Mouse (Mus musculus) thymus, postnatal 14 days (tissue): ENCODE results near the gene Cpne9.
"Not testable (repeated sequence)": the region's sequence is repeated elsewhere in the genome, so short reads cannot be mapped to it uniquely, and the experiment has no call there.

ENCODE experiments used
- DNase-seq: peaks from one replicate; pipeline ENCODE4 v3.0.0; 2021

Gene Cpne9

DNA sequence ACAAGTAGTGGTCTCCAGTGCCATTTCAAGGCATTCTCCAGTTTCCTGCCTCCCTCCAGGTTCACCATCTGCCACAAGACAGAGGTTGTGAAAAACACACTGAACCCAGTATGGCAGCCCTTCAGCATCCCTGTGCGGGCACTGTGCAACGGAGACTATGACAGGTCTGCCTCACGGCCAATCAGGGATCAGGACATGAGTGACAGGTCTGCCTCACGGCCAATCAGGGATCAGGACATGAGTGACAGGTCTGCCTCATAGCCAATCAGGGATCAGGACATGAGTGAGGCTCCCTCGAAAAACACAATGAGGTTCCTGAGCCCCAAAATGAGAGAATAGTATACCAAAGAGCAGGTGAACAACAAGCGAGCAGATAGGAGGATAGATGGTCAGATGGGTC is 8.2 kb downstream of the Cpne9 start:
- no peak for DNase-seq

DNA sequence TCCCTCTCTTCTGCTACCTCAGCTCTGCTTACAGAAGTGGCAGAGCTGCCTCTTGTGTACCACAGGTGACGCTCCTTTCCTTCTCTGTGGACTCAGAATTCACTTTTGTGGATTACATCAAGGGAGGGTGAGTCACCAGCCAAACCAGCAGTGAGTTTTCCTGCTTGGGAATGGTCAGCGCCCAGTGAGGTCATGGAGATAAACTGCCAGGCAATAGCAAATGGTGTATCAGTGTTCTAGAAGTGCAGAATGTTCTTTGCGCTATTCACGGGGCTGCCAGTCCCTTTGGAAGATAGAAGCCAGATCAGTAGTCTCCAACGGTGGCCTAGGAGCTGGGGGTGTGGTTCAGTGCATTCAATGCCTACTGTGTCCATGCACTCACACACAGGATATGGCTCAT is 10.8 kb downstream of the Cpne9 start:
- no peak for DNase-seq

DNA sequence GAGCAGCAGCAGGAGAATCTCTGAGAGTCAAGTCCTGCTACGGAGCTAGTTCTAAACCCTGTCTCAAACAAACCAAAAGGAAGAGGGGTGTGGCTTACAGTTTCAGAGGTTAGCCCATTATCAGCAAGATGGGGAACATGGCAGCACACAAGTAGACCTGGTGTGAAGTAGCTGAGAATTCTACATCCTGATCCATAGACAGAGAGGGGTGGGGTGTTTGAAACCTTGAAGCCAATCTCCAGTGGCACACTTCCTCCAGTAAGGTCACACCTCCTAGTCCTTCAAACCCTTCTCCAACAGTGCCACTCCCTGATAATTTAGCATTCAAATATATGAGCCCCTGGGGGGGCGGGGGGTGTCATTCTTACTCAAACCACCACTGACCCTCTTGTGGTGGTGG is 13.9 kb downstream of the Cpne9 start:
- DNase-seq, result no peak

DNA sequence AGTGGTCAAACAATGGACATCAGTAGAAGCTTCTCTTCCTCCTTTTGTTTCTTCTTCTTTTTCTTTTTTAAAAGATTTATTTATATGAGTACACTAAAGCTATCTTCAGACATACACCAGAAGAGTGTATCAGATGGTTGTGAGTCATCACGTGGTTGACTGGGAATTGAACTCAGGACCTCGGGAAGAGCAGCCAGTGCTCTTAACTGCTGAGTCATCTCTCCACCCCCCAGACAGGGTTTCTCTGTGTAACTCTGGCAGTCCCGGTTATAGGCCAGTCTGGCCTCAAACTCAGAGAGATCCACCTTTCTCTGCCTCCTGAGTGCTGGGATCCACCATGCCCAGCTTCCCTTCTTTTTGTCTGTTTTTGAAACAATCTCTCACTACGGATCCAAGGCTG is 14.5 kb downstream of the Cpne9 start:
- DNase-seq, result no peak

GRCm38 (mm10) chr6:113301350-113301749 is 19.2 kb downstream of the Cpne9 start:
- DNase-seq, result no peak

GRCm38 (mm10) chr6:113302258-113302657 is 20.2 kb downstream of the Cpne9 start:
- peak; percentile 51 for DNase-seq

GRCm38 (mm10) chr6:113306322-113306985 is 24.3 kb downstream of the Cpne9 start:
- peak; percentile 100 for DNase-seq

DNA sequence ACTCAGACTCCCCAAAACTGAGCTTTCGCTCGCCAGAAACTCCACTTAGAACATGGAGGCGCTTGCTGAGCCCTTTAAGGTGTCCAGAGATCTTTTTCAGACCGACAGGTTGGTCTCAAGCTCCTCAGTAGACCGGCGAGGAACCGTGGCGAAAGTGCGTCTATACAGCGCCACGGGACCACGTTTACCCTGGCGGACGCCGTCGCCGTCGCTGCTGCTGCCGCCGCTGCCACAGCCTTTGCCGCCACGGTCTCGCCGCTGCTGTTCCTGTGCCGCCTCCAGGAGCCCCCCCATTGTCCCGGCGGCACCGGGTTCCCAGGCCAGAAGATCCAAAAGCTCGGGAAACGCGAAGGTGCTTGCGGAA is 24.9 kb downstream of the Cpne9 start, which contains the start of gene Brpf1:
Gene Brpf1 (plus strand): TSS at position 152 of the 364 bp plus-strand sequence.
- DNase-seq, result no peak

- peak; percentile 65 for DNase-seq
Observed at GRCm38 (mm10) chr6:113307481-113308121, 25.5 kb downstream of the Cpne9 start.

GRCm38 (mm10) chr6:113308141-113308540 is 26.0 kb downstream of the Cpne9 start:
- peak; percentile 35 for DNase-seq

- no peak for DNase-seq
Observed at GRCm38 (mm10) chr6:113315972-113316371, 33.9 kb downstream of the Cpne9 start.

GRCm38 (mm10) chr6:113326533-113327315 is 44.6 kb downstream of the Cpne9 start, which contains the start of gene Ogg1:
Ogg1 (plus strand) TSS chr6:113326972.
- DNase-seq, result peak; percentile 98

- DNase-seq, result no peak
Observed at GRCm38 (mm10) chr6:113329396-113329795, 47.3 kb downstream of the Cpne9 start.

DNA sequence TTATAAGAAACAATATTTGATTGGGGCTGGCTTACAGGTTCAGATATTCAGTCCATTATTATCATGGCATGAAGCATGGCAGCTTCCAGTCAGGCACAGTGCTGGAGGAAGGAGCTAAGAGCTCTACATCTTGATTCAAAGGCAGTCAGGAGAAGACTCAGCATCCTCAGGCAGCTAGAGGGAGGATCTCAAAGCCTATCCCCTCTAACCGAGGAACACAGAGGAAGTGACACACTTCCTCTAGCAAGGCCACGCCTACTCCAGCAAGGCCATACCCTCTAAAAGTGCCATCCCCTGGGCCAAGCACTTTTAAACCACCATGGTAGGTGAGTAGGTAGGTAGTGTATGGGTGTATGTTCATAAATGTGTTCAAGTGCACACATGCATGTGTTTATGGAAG is 48.4 kb downstream of the Cpne9 start:
- DNase-seq, result peak; percentile 49

GRCm38 (mm10) chr6:113331721-113332120 is 49.6 kb downstream of the Cpne9 start:
- DNase-seq, result no peak

DNA sequence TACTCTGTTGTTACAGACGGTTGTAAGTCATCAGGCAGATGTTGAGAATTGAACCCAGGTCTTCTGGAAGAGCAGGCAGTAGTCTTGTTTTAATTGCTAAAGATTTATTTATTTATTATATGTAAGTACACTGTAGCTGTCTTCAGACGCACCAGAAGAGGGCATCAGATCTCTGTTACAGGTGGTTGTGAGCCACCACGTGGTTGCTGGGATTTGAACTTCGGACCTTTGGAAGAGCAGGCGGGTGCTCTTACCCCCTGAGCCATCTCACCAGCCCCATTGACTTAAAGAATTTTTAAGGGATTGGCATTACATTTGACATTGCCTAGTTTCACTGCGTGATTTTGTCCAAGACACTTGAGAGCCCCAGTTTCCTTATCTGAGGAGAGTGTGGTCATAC is 50.6 kb downstream of the Cpne9 start:
- DNase-seq, result not testable (repeated sequence)

DNA sequence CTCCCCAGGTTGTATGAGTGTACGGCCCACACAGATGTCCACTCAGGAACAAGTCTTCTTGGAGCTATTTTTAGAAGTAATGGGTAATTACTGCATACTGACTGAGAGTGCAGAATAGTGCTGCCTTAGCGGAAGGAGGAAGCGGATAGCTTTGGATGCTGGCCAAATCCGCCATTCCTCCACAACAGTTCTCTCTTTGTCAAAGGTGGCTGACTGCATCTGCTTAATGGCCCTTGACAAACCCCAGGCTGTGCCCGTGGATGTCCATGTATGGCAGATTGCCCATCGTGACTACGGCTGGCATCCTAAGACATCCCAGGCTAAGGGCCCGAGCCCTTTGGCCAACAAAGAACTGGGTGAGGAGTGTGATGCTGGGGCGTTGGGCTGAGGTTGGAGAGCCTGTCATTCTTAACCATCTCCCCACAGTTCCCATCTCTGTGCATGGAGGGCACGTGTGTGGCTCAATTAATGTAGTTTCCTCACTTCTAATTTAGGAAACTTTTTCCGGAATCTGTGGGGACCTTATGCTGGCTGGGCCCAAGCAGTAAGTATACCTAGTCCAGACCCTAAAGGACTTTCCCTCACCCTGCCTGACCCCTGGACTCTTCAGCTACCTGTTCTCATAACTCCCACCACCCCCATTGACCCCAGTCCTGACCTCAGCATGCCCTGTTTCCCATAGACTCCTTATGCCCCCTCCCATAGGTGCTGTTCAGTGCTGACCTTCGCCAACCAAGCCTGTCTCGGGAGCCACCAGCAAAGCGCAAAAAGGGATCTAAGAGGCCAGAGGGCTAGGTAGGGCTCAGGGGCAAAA is 51.2 kb downstream of the Cpne9 start:
- DNase-seq, result no peak

- no peak for DNase-seq
Observed at GRCm38 (mm10) chr6:113334216-113334615, 52.1 kb downstream of the Cpne9 start.

GRCm38 (mm10) chr6:113336852-113337620 is 54.9 kb downstream of the Cpne9 start:
- no peak for DNase-seq

- DNase-seq, result no peak
Observed at GRCm38 (mm10) chr6:113341574-113341973, 59.5 kb downstream of the Cpne9 start.

DNA sequence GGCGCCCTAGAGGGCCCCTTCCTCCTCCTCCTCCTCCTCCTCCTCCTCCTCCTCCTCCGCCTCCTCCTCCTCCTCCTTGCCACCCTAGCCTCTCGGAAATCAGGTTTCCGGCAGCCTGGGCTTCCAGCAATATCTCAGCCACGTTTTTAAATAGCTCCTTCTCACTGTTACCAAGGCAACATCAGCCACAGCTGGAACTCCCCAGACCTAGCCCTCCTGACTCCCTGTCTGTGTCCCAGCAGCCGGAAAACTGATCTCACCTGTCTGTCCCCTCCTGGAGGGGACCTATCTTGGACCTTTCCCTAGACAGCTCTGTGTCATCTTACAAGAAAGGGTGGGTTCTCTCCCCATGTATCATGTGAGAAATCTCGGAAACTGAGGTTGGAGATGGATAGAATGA is 60.2 kb downstream of the Cpne9 start:
- no peak for DNase-seq
